Mouse (Mus musculus): ENCODE results near the gene Dph1. TPM values are rescaled to one million over a fixed set of nuclear protein-coding genes. Genes with fewer than 3 reads are reported as not detected.

Gene Dph1
- polyA plus RNA-seq, 2 experiments from 2014 or later: 11.0 to 20.6 TPM

DNA sequence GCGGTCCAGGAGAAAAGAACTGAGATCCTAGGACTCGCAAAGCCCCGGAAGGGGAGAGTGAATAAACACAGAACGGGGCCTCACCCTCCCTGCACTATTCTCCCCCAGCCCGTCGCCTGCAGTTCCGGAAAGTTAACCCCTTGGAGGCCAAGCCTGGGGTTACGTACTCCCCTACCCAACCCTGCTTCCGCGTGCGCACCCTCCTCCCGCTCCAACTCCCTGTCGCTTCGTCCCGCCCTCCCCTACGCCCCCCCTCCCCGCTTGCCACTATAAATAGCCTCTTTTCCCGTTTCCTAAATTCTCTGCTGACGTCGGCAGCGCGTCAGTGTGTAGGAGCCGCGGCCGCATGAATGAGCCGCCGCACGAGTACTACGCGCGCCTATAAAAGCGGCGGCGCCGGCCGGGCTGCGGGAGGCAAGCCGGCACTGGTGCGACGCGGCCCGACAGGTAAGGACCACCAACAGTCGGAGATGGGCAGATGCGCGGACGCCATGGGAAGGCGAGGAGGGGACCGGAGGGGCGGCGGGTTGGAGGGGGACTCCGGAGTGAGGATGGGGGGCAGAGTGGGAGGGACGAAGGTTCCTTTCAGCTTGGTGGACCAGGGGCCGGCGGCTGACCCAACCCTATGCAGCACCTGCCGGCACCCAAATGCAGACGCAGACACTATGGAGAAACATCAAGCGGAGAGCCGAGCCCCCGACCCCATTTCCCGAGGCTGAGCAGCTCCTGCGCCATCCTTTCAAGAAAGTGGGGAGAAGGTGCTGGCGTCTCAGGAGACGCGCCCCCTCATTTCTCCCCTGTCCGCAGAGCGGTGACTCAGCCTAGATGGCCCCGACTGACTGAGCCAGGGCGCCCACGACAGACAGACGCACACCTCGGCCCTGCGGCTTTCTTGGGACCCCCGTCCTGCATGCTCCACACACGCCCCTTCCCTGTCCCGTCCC, 18.6 kb downstream of the Dph1 start:
- no peak for ATAC-seq

DNA sequence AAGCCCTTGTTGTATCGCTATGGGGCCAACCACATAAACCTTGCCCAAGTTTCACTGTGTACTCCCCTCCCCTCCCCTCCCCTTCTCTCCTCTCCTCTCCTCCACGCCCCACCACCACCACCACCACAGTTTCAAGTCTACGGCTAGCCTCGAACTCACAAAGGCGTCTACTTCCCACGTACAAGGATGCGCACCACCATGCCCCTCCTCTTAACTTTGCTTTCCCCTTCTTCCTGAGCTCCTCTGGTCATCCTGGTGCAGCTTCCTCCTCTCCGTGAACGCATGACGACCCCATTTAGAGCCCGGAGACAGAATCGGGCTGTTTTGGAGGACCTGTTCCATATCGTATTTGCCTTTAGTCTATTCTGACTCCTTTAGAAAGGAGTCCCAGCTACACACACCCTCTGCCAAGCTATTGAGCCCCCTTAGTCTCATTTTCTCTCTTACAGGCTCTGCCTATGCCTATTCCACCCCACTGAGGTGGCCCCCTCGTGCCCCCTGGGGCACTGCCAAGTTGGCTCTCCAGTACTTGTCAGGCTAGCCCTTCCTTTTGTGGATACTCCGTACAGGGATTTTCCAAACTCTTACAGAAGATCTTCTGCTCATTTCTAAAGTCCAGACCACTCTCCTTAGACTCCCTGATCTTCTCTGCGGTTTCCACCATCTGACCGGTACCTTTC, 19.7 kb downstream of the Dph1 start:
- ATAC-seq: no peak

DNA sequence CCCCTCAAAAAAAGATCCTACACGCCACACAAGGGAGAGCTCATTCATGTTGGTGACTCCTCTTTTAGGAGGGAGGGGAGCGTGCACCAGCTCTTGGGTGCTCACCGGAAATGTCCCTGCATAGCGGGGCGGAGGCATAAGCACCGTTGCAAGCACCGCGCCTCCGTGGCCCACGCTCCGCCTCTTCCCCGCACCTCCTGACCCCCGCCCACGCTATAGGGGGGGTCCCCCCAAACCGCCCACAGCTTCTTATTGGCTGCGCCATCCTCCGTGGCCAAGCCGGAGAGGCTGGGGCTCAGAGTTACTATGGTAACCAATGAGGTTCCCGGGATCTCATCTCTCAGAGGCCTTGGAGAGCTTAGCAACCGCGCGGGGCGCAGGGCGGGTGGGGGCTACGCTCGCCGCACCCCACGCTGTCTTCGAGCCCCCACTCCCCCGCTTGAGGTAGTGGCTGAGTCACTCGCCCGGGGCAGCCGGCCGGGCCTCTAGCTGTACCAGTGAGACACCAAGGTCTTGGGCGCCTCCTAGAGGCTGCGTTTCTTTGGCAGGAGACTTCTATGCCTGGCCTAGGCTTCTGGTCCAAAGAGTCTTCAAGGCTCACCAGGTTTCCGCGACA, 20.8 kb downstream of the Dph1 start:
- ATAC-seq: peak; percentile 50

DNA sequence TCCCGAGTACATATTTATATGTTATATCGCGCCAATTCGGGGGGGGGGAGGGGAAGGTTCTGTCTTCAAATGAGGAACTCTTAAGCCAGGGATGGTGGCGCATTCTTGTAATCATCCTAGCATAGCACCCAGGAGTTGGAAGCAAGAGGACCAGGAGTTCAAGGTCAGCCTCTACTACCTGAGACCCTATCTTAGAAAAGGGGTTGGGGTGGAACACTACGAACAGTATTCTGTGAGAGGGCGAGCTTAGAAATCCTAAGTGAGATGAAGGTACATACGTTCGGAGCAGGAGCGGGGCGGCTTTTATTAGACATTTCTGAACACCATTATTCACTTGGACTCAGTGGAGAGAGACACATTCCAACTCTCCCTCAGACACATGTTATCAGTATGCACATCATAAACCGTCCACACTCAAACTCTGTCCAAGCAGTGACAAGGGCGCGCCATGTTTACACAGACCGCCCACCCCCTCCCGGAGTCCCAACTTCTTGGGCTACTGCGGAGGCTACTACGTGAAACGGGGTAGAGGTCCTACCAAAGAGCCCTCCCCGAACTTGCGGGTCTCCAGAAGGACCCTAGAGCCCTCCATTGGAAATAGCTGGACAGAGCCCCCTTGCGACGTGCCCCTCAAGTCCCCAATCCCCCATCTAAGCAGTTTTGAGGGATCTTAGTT, 21.5 kb downstream of the Dph1 start, which contains the start of gene Hic1:
Gene Hic1 (minus strand): TSS at position 115 of the 676 bp plus-strand sequence.
- no peak for ATAC-seq

DNA sequence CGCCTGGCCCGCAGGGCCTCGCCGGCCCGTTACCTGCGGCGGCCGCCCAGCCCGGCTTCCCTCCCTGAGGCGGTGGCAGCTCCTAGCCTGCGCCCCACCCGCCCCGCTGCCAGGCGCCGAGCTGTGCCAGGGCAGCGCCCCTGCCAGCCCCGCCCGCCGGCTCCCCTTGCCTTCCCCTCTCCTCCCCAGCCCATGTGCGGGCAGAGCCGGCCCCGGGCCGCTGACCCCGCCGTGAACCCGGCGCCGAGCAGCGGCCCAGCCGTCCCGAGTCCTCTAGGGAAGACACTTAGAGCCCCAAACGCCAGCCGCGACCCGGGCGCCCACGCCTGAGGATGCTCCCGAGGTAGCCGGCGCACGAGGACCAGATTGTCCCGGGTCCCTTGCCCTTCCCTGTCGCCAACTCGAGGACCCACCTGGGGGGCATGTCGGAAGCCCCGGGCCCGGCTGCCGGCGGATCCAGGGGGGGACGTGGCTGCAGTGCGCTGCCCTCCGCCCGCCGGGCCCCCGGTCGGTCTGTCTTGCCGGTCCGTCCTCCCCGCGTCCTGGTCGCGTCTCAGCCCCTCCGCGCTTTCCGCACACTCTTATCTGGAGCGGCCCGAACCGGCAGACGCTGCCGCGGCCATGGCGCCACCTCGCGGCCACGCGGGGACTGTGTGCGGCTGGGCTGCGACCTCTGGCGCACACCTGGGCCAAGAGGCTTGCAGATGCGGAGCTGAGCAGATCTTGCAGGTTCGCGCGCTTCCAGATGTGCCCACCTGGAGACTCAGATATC, 22.3 kb downstream of the Dph1 start:
- ATAC-seq: peak; percentile 22

DNA sequence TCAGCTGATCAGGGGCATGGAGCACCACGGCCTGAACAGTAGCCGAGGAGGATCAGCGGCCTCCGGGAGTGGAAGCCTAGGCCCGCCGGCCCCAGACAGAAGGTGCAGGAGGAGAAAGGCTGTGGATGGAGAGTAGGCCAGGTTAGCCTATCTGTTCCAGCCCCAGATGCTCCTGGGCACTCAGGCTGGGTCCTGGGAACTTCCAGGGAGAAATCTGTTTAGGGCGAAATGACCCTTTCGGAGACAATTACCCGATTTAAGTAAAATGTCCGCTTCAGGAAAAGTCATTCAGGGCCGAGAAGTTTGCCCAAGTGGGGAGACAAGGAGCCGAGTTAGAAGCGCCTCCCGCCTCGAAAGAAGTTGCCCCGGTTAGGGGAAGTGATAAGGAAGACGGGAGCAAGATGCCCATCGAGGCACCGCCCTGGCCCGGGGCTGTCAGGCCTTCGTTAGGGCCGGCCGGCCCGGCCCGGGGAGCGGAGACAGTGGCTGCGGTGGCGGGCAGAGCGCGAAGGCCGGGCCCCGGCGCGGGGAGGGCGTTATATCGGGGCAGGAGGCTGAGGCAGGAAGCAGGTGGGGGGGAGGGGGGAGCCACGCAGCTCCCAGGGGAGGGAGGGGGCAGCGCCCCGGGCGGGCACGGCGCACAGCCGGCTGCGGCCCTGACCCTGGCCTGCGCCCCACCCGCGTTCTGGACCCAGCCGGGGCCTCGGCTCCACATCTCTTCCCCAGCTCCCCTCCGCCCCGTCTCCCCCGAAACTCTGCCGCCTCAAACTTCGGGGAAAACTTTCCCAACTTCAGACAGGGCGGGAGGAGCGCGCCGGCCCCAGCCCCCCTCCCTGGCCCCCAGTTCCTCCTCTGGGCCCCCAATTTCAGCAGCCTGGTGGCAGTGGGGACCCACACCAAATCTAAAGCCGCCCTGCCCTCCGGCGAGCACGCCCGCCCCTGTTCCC, 23.1 kb downstream of the Dph1 start:
- no peak for ATAC-seq

DNA sequence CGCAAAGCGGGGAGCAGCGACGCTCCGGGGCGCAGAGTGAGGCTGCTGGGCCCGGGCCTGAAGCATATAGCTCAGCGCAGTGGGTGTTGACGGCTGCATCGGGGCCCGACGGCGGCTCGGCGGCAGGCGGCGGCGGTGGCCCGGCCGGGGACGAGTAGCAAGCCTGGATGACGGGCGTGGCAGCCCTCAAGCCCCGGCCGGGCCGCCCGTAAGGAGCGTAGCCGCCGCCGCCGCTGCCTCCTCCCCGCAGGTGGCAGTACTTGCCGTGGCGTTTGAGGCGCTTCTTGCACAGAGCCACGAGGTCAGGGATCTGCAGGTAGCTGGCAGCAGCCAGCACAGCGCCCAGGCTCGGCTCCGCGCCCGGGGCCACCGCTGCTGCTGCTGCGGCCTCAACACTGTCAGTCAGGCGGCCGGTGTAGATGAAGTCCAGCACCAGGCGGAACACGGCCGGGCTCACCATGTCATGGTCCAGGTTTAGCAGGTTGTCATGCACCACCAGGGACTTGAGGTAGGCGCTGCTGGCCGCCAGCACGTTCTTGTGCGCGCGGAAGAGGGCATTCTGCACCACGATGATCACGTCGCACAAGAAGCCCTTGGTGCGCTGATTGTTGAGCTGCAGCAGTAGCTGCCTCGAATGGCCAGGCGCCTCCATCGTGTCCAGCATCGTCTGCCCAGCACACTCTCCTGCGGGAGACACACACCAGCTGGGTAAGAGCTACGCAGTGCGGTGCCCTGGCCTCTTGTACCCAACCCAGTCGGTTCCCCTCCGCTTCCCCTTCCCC, 24.0 kb downstream of the Dph1 start:
- no peak for ATAC-seq

DNA sequence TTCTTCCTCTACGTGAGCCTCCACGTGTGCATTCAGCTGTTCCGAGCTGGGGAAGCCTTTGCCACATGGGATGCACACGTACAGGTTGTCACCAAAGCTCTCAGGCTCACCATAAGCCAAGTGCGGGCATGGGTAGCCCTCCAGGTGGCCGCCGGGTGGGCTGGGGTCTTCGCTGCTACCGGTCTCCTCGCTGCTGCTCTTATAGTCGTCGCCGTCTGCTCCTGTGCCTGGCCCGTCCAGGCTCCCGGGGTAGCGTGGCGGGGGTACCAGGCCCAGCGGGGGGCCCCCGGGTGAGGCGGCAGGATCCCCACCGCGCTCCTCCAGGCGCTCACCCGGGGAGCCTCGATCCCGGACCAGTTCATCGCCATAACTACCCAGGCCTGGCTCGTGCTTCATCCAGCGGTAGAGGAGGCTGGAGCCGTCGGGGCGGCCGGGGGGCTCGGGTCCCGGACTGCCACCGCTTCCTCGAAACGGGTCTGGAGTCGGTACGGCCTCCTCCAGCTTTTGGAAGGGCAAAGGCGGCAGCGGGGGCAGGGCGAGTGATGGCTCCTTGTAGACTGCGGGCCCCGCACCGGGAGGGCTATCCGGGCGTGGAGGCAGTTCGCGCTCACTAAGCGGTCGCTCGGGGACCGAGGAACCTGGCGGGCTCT, 24.7 kb downstream of the Dph1 start:
- no peak for ATAC-seq

DNA sequence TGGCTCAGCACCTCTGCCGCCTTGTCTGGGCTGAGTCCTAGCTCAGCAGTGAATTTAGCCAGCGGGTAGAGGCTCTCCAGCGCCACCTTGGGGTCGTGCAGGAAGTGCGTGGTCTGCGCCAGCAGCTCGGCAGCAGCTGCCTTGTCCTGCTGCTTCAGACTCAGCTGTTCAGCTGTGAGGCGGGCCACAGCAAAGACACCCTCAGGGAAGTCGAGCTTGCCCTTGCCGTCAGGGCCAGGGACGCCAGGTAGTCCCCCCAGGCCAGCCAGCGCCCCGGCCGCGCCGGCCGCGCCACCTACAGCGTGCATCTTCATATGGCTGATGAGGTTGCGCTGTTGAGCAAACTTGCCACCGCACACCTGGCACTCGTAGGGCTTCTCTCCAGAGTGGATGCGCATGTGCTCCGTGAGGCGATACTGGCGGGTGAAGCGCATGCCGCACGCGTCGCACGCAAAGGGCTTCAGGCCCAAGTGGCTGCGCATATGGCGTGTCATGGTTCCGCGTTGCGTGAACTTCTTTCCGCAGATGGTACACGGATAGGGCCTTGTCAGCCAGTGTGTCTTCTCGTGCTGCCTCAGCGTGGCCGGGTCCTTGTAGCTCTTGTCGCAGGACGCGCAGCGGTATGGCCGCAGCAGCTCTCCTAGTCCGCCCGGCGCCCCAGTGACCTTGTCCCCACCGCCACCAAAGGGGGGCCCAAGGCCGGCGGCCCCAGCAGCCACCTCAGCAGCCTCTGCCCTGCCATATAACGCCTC, 25.4 kb downstream of the Dph1 start:
- peak; percentile 40 for ATAC-seq

DNA sequence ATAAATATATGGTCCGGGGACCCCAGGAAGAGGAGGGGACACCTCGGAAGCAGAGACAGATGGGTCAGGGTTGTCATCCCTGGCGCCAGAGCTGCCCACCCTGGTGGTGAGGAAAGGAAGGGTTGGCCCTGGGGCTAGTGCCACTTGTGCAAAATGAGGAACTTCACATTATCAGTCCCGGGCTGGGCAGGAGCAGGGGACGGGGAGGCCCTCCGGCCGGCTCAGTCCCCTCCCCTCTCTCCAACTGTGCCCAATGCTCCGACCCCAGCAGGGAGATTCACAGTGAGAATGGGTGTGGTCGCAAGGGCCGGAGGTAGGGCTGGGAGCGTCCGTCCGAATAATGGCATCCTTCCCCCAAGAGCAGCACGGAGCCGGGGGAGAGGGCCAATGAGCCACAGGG, 26.3 kb downstream of the Dph1 start:
- ATAC-seq: no peak

DNA sequence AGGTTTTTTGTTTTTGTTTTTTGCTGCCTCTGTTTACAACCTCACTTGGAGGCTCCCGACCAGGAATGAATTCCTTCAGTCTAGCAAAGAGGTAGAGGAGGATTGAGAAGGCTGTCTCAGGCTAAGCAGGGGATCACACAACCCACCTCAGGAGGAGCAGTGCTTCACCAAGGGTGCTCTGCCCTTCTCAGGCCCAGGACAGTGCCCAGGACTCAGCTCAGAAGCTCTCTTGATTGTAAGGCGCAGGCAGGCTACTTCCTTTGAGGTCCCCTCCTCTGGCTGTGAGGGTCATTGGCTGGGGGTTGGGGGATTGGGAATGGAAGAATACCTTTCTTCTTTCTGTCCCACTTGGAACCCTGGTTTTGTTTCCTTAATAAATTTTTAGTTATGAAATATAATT, 27.0 kb downstream of the Dph1 start:
- no peak for ATAC-seq

DNA sequence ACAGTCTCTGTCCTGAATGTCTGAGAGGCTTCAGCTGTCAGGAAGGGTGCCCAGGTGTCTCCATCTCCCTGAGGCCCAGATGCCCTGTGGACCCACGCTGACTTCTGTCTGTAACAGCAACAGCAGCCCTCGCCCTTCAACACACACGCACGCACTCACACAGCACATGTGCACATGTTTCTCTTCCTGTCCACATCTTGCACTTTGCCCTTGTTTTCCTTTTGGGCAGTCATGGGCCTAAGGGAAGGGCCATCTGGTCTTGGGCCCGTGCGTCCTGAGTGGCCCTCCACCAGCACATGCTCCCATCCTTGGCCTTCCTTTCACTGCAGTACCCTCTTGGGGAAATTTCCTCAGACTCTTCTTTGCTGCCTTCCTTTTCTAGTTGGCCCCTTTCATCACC, 27.7 kb downstream of the Dph1 start:
- no peak for ATAC-seq

DNA sequence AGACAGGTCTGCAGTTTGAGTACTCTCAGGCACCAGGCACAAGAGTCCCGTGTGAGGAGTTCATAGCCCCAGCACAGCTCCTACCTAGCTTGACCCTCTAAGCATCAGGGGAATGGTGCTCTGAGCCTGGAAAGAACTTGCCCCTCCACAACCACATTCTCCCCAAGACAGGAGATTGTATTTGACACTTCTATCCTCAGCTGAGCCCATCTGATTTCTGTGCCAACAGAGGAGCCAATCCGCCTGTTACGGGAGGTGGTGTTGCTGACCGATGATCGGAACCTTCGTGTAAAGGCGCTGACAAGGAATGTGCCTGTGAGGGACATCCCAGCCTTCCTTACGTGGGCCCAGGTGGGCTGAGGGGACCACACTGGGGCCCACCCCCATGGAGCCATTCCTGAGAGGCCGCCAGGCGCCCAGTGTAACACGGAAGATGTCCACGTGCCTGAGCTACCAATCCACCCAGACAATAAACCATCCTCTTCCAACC, 28.4 kb downstream of the Dph1 start:
- no peak for ATAC-seq

DNA sequence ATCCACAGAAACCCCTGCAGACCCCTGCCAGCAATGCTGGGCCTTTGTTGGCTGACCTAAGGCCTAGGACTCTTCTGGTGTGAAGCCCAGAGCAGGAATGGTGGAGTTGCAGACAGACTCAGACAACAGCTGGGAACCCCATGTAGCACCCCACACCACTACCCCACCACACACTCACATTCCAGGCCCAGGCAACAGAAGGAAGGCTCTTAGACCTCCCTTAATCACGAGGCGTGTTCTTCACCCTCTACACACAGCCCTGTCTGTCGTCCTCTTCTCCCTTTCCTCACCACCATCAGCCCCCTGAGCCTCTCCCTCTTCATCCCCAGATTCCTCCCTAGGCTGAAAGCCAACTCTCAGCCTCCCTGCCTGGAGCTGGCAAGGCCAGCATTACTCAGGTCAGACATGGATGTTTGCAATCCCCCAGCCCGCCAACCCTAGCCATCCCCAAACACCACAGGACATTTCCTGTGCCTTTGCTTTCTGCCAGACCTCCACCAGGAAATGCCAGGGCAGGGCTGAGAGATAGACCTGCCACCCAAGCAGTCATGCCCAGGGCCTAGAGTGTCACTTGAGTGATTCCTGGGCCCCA, 29.5 kb downstream of the Dph1 start:
- no peak for ATAC-seq

DNA sequence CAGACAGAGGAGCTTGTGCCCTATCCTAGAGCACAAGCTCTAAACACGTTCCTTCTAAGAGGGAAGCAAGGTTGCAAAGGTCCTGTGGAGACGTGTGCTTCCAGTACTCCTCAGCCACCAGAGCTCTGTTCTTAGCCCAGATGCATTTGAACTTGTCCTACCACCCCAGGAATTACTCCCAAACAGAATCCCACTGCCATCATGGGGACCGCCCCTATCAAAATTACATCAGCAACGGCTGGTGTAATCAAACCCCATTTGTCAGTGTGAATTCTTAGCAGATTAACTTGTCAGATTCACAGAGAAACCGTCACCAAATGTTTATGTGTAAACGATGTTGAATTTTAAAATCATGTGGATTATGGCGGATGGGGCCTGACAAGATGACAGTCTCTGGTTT, 30.1 kb downstream of the Dph1 start:
- no peak for ATAC-seq

DNA sequence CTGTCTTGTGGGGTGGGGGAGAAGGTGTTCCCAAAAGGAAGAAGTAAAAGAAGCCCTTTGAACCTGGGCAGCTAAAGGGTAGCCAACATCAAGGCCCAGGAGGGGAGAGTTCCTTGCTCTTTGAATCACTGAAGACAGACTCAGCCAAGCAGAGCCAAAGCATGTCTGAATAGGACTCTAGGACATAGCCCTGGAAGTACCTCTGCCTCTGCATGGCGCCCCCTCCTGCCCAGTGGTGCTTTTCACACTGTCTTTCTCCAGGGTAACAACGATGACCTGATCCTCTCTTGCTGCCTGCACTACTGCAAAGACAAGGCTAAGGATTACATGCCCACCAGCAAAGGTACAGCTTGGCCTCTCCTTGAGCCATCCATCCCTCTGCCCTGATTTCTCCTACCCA, 31.5 kb downstream of the Dph1 start:
- no peak for ATAC-seq

DNA sequence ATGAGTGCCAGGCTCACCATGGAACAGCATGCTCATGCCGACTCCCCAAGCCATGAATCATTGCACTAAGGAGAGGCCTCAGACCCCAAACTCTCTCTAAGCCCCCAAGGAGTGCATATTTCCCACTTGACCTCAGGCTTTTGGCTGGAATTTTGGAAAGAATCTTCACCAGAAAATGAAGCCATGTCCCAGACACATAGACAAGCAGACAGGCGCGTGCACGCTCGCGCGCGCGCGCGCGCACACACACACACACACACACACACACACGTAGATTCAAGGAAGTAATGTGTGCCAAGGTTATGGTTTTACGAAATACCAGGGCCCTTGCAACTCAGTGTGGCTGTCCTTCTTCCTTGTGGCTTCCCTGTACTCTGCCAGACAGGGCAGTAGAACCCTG, 32.6 kb downstream of the Dph1 start:
- no peak for ATAC-seq

DNA sequence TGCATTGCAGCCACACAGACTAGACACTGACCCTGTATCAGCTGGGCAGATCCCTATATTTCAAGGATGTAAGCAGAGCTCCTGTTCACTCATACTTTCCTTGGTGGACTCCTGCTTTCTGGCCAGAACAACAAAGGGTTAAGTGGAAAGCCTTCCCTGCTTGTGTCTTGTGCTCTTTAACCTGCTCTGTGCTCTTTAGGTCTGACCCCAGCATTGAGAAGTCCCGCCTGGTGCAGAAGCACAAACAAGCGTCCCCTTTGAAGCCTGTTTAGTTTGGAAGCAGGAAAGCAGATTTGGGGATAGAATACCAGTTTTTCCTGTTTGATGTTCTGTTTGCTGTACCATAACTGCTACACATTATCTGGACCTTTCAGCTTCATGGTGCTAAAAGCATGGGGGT, 33.1 kb downstream of the Dph1 start:
- no peak for ATAC-seq

Measured in CD4-positive, CD25-positive, alpha-beta regulatory T cell, adult 4 months (primary cell).